Mouse (Mus musculus) CH12.LX (cell line): Measurements from ENCODE around the gene Ppfibp2. TPM values are rescaled to one million over a fixed set of nuclear protein-coding genes. Genes with fewer than 3 reads are reported as not detected.

Experiments
- DNase-seq: peaks from one replicate; pipeline ENCODE4 v3.0.0-alpha.2; 2013; ENCODE audit errors: extremely low read depth
- H3K27ac ChIP-seq: 2 replicates; pipeline ENCODE4 v1.5.1; 2012; ENCODE audit warnings: low read depth, mild to moderate bottlenecking, control low read depth, moderate library complexity; ENCODE audit not compliant: insufficient read depth
- H3K27me3 ChIP-seq: replicated peaks from 2 replicates; pipeline ENCODE3; 2012; ENCODE audit warnings: inconsistent platforms
- H3K36me3 ChIP-seq, 2 experiments: replicated peaks in 1 of 2; 2 replicates each; pipeline versions ENCODE3 to v1.6.1; 2012; ENCODE audit warnings: inconsistent platforms in 1 of 2, low read length in 1 of 2, mild to moderate bottlenecking in 1 of 2, mixed read lengths in 1 of 2, moderate library complexity in 1 of 2; ENCODE audit not compliant: control insufficient read depth in 1 of 2, insufficient read depth in 1 of 2
- H3K4me1 ChIP-seq, 2 experiments: 2 replicates each; pipeline ENCODE4 v1.6.1; 2012; ENCODE audit warnings: inconsistent platforms in 1 of 2, moderate library complexity in 1 of 2; ENCODE audit not compliant: insufficient read depth in 2 of 2, control insufficient read depth in 1 of 2
- H3K4me2 ChIP-seq: 2 replicates; pipeline ENCODE4 v1.6.1; 2012; ENCODE audit warnings: low read depth, mild to moderate bottlenecking, control low read depth; ENCODE audit not compliant: poor library complexity, insufficient read depth, severe bottlenecking
- H3K4me3 ChIP-seq, 3 experiments: fragments of 150-350 bp in 1 of 3; sonication (generic) in 1 of 3; replicated peaks in 1 of 3; 2 replicates each; pipeline versions ENCODE3 to v1.5.1; 2011 to 2012; ENCODE audit warnings: low read depth in 2 of 3, low read length in 2 of 3, mild to moderate bottlenecking in 2 of 3, moderate library complexity in 2 of 3, control low read depth in 1 of 3, improper control_type of control experiment in 1 of 3, inconsistent platforms in 1 of 3, mixed read lengths in 1 of 3; ENCODE audit not compliant: poor library complexity in 1 of 3
- H3K79me2 ChIP-seq: replicated peaks from 2 replicates; pipeline ENCODE4 v1.6.1; 2012; ENCODE audit warnings: mild to moderate bottlenecking, moderate library complexity; ENCODE audit not compliant: control insufficient read depth, poor library complexity, insufficient read depth, severe bottlenecking; ENCODE audit errors: extremely low read depth
- H3K9ac ChIP-seq: 2 replicates; pipeline ENCODE4 v1.6.1; 2012; ENCODE audit warnings: low read depth, mild to moderate bottlenecking, control low read depth, moderate library complexity; ENCODE audit not compliant: insufficient read depth
- H3K9me3 ChIP-seq: replicated peaks from 2 replicates; pipeline ENCODE3; 2012; ENCODE audit warnings: low read length, inconsistent platforms, mixed read lengths
- BHLHE40 ChIP-seq: IDR thresholded peaks from 2 replicates; pipeline ENCODE4 v1.6.1; 2011; ENCODE audit warnings: mild to moderate bottlenecking, low read depth, low read length, improper control_type of control experiment
- CHD1 ChIP-seq: IDR thresholded peaks from 2 replicates; pipeline ENCODE4 v1.6.1; 2012; ENCODE audit warnings: low read depth, low read length, improper control_type of control experiment, inconsistent platforms
- CHD2 ChIP-seq: IDR thresholded peaks from 2 replicates; pipeline ENCODE4 v1.6.1; 2011; ENCODE audit warnings: low read length, improper control_type of control experiment
- CTCF ChIP-seq, 2 experiments: IDR thresholded peaks in 1 of 2; conservative IDR thresholded peaks in 1 of 2; 2 replicates each; pipeline ENCODE4 v1.5.1; 2011 to 2012; ENCODE audit warnings: low read depth in 2 of 2, low read length in 2 of 2, improper control_type of control experiment in 1 of 2, inconsistent platforms in 1 of 2, mild to moderate bottlenecking in 1 of 2, moderate library complexity in 1 of 2
- ELF1 ChIP-seq: IDR thresholded peaks from 2 replicates; pipeline ENCODE4 v1.6.1; 2014; ENCODE audit warnings: low read depth, mild to moderate bottlenecking, inconsistent platforms, low read length, improper control_type of control experiment
- EP300 ChIP-seq: IDR thresholded peaks from 2 replicates; pipeline ENCODE4 v1.6.1; 2011; ENCODE audit warnings: low read length, improper control_type of control experiment
- ETS1 ChIP-seq: conservative IDR thresholded peaks from 2 replicates; pipeline ENCODE4 v1.6.1; 2012; ENCODE audit warnings: low read depth, mild to moderate bottlenecking, inconsistent platforms, low read length, improper control_type of control experiment, moderate library complexity
- HCFC1 ChIP-seq: IDR thresholded peaks from 2 replicates; pipeline ENCODE4 v1.6.1; 2012; ENCODE audit warnings: low read depth, mild to moderate bottlenecking, inconsistent platforms, low read length, improper control_type of control experiment
- IRF4 ChIP-seq: IDR thresholded peaks from 2 replicates; pipeline ENCODE4 v1.6.1; 2014; ENCODE audit warnings: low read depth, mild to moderate bottlenecking, inconsistent platforms, low read length, improper control_type of control experiment
- JUN ChIP-seq: IDR thresholded peaks from 2 replicates; pipeline ENCODE4 v1.6.1; 2011; ENCODE audit warnings: low read depth, mild to moderate bottlenecking, low read length, improper control_type of control experiment, moderate library complexity; ENCODE audit not compliant: insufficient read depth
- JUND ChIP-seq: conservative IDR thresholded peaks from 2 replicates; pipeline ENCODE4 v1.6.1; 2011; ENCODE audit warnings: low read depth, low read length, improper control_type of control experiment
- KAT2A ChIP-seq: IDR thresholded peaks from 2 replicates; pipeline ENCODE4 v1.6.1; 2012; ENCODE audit warnings: low read length, improper control_type of control experiment, inconsistent platforms; ENCODE audit not compliant: insufficient replicate concordance
- MAFK ChIP-seq: IDR thresholded peaks from 2 replicates; pipeline ENCODE4 v1.6.1; 2011; ENCODE audit warnings: low read length, improper control_type of control experiment; ENCODE audit not compliant: insufficient replicate concordance
- MAX ChIP-seq: IDR thresholded peaks from 2 replicates; pipeline ENCODE4 v1.6.1; 2011; ENCODE audit warnings: low read length, improper control_type of control experiment
- MAZ ChIP-seq: IDR thresholded peaks from 2 replicates; pipeline ENCODE4 v1.6.1; 2012; ENCODE audit warnings: low read depth, mild to moderate bottlenecking, inconsistent platforms, low read length, improper control_type of control experiment, moderate library complexity
- MEF2A ChIP-seq: IDR thresholded peaks from 2 replicates; pipeline ENCODE4 v1.6.1; 2014; ENCODE audit warnings: low read depth, mild to moderate bottlenecking, inconsistent platforms, low read length, improper control_type of control experiment, borderline replicate concordance
- MXI1 ChIP-seq: IDR thresholded peaks from 2 replicates; pipeline ENCODE4 v1.6.1; 2011; ENCODE audit warnings: mild to moderate bottlenecking, low read depth, low read length, improper control_type of control experiment
- MYC ChIP-seq: IDR thresholded peaks from 2 replicates; pipeline ENCODE4 v1.6.1; 2011; ENCODE audit warnings: low read depth, mild to moderate bottlenecking, improper control_type of control experiment, low read length
- PAX5 ChIP-seq: IDR thresholded peaks from 2 replicates; pipeline ENCODE4 v1.6.1; 2012; ENCODE audit warnings: low read length, inconsistent platforms, mixed read lengths
- POLR2A ChIP-seq: IDR thresholded peaks from 2 replicates; pipeline ENCODE4 v1.6.1; 2011; ENCODE audit warnings: low read depth, mild to moderate bottlenecking, improper control_type of control experiment, low read length
- RAD21 ChIP-seq: IDR thresholded peaks from 2 replicates; pipeline ENCODE4 v1.6.1; 2011; ENCODE audit warnings: low read depth, mild to moderate bottlenecking, low read length, improper control_type of control experiment, moderate library complexity
- RCOR1 ChIP-seq: conservative IDR thresholded peaks from 2 replicates; pipeline ENCODE4 v1.6.1; 2012; ENCODE audit warnings: low read depth, mild to moderate bottlenecking, inconsistent platforms, low read length, improper control_type of control experiment
- SIN3A ChIP-seq: IDR thresholded peaks from 2 replicates; pipeline ENCODE4 v1.6.1; 2012; ENCODE audit warnings: low read length, improper control_type of control experiment, inconsistent platforms
- SMC3 ChIP-seq: IDR thresholded peaks from 2 replicates; pipeline ENCODE4 v1.6.1; 2011; ENCODE audit warnings: low read depth, low read length, improper control_type of control experiment
- TBP ChIP-seq: conservative IDR thresholded peaks from 2 replicates; pipeline ENCODE4 v1.6.1; 2011; ENCODE audit warnings: low read depth, low read length, improper control_type of control experiment
- TCF12 ChIP-seq: IDR thresholded peaks from 2 replicates; pipeline ENCODE4 v1.6.1; 2014; ENCODE audit warnings: low read depth, mild to moderate bottlenecking, inconsistent platforms, low read length, improper control_type of control experiment
- USF1 ChIP-seq: IDR thresholded peaks from 2 replicates; pipeline ENCODE4 v1.6.1; 2014; ENCODE audit warnings: low read depth, mild to moderate bottlenecking, inconsistent platforms, low read length, improper control_type of control experiment
- ZC3H11A ChIP-seq: IDR thresholded peaks from 2 replicates; pipeline ENCODE4 v1.6.1; 2012; ENCODE audit warnings: low read depth, mild to moderate bottlenecking, inconsistent platforms, low read length, improper control_type of control experiment
- ZMIZ1 ChIP-seq: IDR thresholded peaks from 2 replicates; pipeline ENCODE4 v1.6.1; 2012; ENCODE audit warnings: low read depth, mild to moderate bottlenecking, inconsistent platforms, low read length, improper control_type of control experiment
- ZNF384 ChIP-seq: IDR thresholded peaks from 2 replicates; pipeline ENCODE4 v1.6.1; 2012; ENCODE audit warnings: low read depth, low read length, improper control_type of control experiment, inconsistent platforms
- dilution Hi-C: fragments of 300-500 bp; cut with MboI; formaldehyde crosslinking; loops from 2 replicates; pipeline ENCODE4 v1.14.3; 2020; ENCODE audit warnings: low sequenced_read_pairs; ENCODE audit not compliant: extremely low pct_unique_long_range_greater_than_20kb, extremely low pct_ligation_motif_present
- in situ Hi-C: fragments of 300-500 bp; cut with MboI; formaldehyde crosslinking; loops from 3 replicates; pipeline ENCODE4 v1.14.3; 2019; ENCODE audit warnings: low sequenced_read_pairs, low pct_ligation_motif_present, low pct_unique_long_range_greater_than_20kb, mixed read lengths
- polyA plus RNA-seq: library from polyadenylated mRNA; unstranded; fragments of >175 nt; gene quantifications from 2 replicates; pipeline ENCODE4 v1.2.1, GENCODE M21; 2012; ENCODE audit warnings: low read depth; ENCODE audit not compliant: insufficient read length
- total RNA-seq, 2 experiments: library from RNA; depleted of rRNA; stranded (reverse); fragments of 300-350 nt in 1 of 2; fragments of >200 nt in 1 of 2; gene quantifications; 2 replicates each; pipeline ENCODE4 v1.2.3; 2012 to 2014

Ppfibp2 gene
- total and polyA plus RNA-seq, 3 experiments = 30.2 to 40.3 (median 40.2) TPM

- H3K36me3 ChIP-seq = peaks cover 79 to 90% of the 10 kb centered on the region in 2 experiments
- dilution Hi-C loops = no loop called here
These were observed 125.8 kb downstream of the Ppfibp2 start for GRCm38 (mm10) chr7:107720771-107721170.

GRCm38 (mm10) chr7:107722536-107722935 is 127.5 kb downstream of the Ppfibp2 start:
- Histone ChIP-seq H3K9me3 (no peaks in the 10 kb centered on the region), H3K27ac (no peak overlapping the region), H3K27me3 (no peaks in the 10 kb centered on the region), H3K36me3 (peaks cover 75 to 92% of the 10 kb centered on the region in 2 experiments), H3K9ac (no peak overlapping the region), H3K4me3 (no peak overlapping the region), H3K4me1 (peaks cover 15 to 41% of the 10 kb centered on the region in 2 experiments), H3K4me2 (no peak overlapping the region), H3K79me2 (no peaks in the 10 kb centered on the region)
- TF ChIP-seq CHD1 (no peak), TCF12 (no peak), POLR2A (no peak), MAFK (no peak), CTCF (conservative IDR thresholded peaks at IDR 0.05 in 1 of 2, IDR thresholded peaks at IDR 0.05 in 1 of 2; ENCODE audit: low read depth in 2 of 2, low read length in 2 of 2) (no peak), MEF2A (no peak), USF1 (no peak), HCFC1 (no peak), ELF1 (no peak), TBP (no peak), ZMIZ1 (no peak), CHD2 (no peak), SMC3 (no peak), RCOR1 (no peak), JUN (no peak), ZNF384 (no peak), IRF4 (no peak), MXI1 (no peak)
- in situ Hi-C loops (no loop called here), dilution Hi-C loops (no loop called here)
- no peak for DNase-seq

More at GRCm38 (mm10) chr7:107720771-107721170, 125.8 kb downstream of the Ppfibp2 start:
- Histone ChIP-seq H3K27me3 (no peaks in the 10 kb centered on the region), H3K4me3 (no peak overlapping the region), H3K27ac (no peak overlapping the region), H3K4me2 (no peak overlapping the region), H3K79me2 (no peaks in the 10 kb centered on the region), H3K4me1 (peaks cover 15 to 41% of the 10 kb centered on the region in 2 experiments), H3K9me3 (no peaks in the 10 kb centered on the region), H3K9ac (no peak overlapping the region)
- in situ Hi-C loops = no loop called here
- DNase-seq = peak; percentile 68
- TF ChIP-seq KAT2A (no peak), ZNF384 (no peak), POLR2A (0 out of 2 replicates have a peak, but pooled peaks have one; percentile 19), TBP (0 out of 2 replicates have a peak, but pooled peaks have one; percentile 21), RCOR1 (0 out of 2 replicates have a peak, but pooled peaks have one; percentile 71), PAX5 (no peak), ELF1 (0 out of 2 replicates have a peak, but pooled peaks have one; percentile 17), ZC3H11A (no peak), BHLHE40 (peak; percentile 58), SMC3 (no peak), JUND (peak; percentile 85), JUN (peak; percentile 77), IRF4 (peak; percentile 82), RAD21 (no peak), MAX (0 out of 2 replicates have a peak, but pooled peaks have one; percentile 11), TCF12 (peak; percentile 60; the same call in 1 of the 2 replicates), SIN3A (peak; percentile 65; the same call in 1 of the 2 replicates), EP300 (peak; percentile 91), ETS1 (peak; percentile 87), MYC (no peak), MAZ (peak; percentile 65; the same call in 1 of the 2 replicates)
